Mouse (Mus musculus) layer of hippocampus, adult 9-10 months (tissue): ENCODE measurements at regions not wholly inside any gene's neighbourhood (a gene's known extent, or its start where the extent isn't known, plus 50 kb on each side); places are given as distances from the start of the nearest gene placed in this dataset.
A peak's percentile ranks its signal among the peaks of the same experiment; 100 is the strongest.

ENCODE experiments used
- DNase-seq: peaks from one replicate; pipeline ENCODE4 v3.0.0; 2022; ENCODE audit warnings: low spot score

- DNase-seq = no peak
These were observed 104.1 kb downstream of the Sox9 start for GRCm38 (mm10) chr11:112886139-112886538.

- no peak for DNase-seq
These were observed 107.7 kb downstream of the Sox9 start for GRCm38 (mm10) chr11:112889760-112890159.

DNA sequence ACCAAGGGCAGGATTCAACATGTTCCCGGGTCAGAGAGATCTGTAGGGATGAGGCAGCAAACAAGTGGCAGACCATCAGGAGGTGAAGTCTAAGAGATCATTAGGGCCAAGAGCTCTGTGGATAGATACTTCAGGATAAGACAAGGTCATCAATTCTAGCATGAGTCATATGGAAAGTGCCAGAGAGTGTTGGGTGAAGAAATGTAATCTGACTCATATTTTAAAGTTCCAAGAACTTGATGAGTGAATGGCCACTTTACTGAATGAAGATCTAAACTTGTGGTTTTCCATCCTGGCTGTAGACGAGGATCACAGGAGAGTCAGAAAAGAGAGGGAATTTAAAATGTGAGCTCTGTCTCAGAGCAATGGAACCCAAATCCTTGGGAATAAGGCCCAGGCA, 115.6 kb downstream of the Sox9 start:
- no peak for DNase-seq

DNA sequence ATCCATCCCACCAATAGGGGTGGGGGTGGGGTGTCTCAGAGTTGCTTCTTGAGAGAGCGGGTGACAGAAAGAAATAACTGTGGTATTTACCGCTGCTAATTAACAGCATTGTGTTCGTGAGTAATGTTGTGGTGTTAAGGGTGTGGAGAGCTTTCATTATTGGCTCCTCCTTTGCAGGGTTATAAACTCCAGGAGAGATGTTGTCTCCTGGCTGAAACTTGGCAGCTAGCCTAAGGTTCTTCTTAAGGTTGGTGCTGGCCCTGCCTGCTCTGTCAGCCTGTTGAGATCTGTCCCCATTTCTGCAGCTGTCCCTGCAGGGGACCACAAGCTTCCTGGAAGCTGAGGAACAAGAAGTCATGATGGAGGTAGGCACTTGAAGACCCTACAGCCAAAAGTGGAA, 120.6 kb downstream of the Sox9 start:
- DNase-seq = no peak

DNA sequence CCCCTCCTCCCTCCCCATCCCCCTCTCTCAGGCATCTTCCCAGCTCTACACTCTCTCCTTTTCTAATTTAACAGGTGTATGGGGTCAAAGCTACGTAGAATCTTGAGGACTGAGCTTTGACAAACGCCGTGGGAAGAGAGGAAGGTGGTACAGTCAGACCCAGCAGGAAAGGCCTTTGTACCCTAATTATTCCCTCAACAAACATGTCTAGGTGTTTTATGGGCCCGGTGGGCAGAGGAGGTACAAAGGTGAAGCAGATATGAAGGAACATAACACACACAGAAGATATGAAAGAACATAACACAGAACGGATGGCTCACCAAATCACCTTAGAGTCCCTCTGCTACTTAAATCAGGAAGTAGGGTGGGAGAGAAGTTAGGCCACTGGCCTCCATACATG, 128.3 kb downstream of the Sox9 start:
- DNase-seq = no peak

DNA sequence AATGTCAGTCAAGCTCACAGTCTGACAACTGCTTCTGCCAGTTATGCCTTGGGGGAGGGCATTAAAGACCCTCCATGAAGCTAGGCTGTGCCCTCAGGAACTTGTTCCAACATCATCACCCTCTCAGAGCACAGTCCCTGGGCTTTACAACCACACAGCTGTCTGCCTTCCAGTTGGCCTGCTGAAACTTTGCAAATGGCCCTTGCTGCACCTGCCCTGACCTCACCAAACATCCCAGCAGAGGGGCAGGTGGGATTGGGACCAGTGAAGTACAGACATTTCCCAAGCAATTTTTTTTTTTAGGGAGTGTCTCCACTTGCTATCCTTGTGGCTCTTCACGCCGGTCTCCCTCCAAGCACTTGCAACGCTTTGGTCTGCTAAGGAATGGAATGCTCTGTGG, 130.9 kb downstream of the Sox9 start:
- no peak for DNase-seq

- DNase-seq = no peak
These were observed 134.9 kb downstream of the Sox9 start for GRCm38 (mm10) chr11:112916923-112917322.

- DNase-seq = no peak
These were observed 138.1 kb downstream of the Sox9 start for GRCm38 (mm10) chr11:112920131-112920530.

DNA sequence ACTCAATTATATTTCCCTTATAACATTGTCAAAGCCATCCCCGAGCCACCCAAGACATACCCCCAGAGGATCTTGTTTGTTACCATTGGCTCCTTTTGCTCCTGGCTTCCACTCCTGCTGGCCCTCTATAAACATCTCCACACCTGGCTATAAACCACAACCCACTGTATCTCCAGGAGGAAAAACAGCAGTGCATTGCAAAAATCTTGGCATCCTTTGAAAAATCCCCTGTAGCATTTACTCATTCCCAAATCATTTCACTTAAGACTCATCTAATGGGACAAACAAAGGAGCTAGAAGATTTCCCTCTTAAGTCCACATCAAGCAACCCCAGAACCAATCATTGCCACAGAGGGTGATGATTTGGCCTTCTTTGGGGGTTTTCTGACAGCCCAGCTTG, 142.6 kb downstream of the Sox9 start:
- DNase-seq = no peak

DNA sequence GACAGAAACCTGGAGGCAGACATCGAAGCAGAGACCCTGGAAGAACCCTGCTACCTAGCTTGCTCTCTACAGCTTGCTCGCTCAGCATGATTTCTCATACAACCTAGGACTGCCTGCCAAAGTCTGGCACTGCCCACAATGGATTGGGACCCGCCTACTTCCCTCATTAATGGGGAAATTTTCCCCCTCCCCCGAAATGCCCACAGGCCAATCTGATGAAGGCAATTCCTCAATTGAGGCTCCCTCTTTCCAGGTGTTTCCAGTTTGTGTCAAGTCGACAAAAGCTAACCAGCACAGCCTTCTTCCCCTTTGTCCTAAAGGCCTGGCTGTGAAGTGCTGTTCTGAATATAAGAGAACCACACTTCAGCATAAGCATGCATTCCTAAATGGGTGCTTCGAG, 143.1 kb downstream of the Sox9 start:
- DNase-seq = no peak

- peak; percentile 12 for DNase-seq
These were observed 144.5 kb downstream of the Sox9 start for GRCm38 (mm10) chr11:112926330-112927025.

DNA sequence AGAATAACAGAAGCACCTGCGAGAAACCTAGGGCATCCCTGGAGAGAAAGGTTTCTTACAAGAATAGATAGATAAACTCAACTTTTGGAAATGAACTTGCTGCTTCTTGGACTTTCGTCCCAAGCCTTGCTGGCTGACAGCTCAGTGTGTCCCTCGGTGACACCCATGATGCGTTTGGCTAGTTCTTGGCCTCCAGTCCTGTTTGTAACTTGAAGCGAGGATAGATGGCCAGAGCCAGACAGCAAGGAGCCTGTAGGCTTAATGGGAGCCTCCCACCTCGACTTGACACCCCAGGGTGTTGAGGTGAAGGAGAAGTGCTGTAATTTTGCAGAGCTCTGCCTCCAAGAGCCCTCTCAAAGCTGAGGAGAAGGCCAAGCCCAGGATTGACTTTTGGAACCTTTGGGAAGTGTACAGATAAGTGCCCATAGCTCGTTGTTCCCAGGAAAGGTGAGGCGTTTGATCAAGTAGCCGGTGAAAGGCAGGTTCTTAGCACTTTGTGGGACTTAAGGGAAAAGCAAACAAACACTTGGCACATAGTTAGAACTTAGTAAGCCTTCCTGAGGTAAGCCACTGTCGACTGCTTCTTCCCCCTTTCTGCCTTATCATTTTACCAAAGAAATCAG, 148.3 kb downstream of the Sox9 start:
- no peak for DNase-seq

DNA sequence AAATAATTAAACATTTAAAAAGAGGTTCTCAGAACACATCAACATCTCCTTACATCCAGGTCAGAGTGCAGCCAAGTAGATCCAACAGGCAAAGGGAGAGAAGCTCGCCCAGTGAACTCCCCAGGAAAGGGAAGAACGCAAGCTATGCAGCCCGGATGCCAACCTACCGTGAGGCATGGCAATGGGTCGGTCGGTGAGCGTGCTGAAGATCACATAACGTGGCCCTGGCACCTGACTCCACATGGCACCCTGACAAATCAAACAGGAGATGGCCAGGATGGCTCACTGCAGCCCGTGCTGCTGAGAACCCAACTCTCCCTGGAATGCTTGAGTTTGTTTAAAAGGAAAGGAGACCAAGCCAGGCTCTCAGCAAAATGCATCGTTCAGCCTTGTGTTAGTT, 156.0 kb downstream of the Sox9 start:
- DNase-seq = no peak

GRCm38 (mm10) chr11:112951421-112951820, 169.4 kb downstream of the Sox9 start:
- no peak for DNase-seq

DNA sequence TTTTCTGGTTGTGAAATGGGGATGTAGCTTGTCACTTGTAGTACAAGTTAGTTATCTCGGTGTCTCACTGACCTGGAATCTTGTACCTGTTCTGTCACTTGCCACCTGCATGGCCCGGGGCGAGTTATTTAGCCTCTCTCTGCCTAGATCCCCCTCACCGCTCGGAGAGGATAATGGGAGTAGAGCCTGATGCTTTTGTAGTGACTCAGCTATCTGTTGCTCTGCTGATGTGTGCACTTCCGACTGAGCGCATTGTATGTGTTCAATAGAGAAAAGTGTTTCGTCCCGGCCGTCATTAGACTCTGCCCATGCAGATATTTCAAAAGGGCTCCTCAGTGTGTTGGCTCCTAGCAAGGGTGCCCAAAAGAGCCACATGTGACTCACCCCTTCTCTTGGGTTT, 170.3 kb downstream of the Sox9 start:
- no peak for DNase-seq

DNA sequence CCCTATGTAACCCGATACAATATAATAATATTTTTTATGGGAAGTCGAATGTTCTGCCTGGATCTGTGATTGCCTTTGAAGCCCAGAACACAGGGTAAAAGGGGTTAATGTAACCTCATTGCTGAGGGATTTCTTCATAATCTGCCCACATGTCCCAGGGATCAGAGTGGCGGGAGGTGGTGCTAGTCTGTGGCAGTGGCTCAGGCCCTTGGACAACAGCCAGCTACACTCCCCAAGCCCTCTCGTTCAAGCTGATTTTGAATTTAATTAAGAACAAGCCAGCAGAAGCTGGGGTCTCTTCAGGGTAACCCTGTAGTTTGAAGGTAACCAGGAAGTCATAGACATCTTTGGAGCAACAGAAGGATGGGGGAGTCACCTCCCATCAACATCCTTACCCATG, 171.5 kb downstream of the Sox9 start:
- no peak for DNase-seq

DNA sequence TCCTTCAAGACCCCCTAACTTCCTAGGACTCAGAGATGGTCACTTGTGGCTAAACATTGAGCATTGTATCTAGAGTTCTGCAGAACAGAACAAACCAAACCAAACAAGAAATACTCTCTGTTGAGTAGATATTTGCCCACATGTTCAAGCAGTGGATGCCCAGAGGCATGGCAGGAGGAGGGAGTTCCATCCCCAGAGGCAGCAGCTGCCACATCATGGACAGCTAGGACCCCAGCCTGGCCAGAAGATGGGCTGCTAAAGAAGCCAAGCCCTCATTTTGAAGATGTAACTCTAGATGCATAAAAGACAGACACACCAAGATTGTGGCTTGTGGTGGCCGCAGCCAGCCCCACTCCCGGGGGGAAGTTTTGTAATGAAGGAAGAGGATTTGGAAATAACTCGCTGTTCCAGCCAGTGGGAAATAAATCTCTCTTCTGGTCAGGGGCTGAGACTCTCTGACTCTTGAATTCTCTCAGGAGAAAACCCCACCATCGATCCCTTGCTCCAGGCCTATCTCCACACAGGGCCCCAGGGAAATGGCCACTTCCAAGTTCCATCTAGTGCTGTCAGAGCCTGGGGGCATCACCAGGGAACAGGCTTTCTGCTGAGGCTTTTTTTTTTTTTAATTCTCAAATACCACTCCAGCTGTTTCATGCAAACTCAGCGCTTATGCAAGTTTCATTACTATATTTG, 174.9 kb downstream of the Sox9 start:
- DNase-seq = no peak

- no peak for DNase-seq
These were observed 177.6 kb downstream of the Sox9 start for GRCm38 (mm10) chr11:112959609-112960008.

DNA sequence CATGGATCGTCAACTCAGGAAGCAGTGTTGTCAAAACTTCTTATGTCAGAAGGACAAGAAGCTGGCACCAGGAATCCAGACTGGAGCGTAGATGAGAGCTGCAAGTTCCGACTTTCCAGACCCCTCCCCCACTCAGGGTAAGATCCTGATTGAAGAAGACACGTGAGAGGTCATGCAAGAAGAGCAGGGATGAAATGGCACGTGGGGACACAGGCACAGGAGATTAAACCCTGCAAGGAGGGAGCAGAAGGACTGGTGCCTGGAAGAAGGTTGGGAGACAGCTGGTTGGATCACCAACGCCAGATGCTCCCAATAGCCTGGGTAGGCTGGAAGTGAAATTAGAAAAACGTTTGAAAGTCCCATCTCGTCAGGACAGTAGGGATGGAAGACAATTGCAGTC, 191.3 kb downstream of the Sox9 start:
- no peak for DNase-seq

DNA sequence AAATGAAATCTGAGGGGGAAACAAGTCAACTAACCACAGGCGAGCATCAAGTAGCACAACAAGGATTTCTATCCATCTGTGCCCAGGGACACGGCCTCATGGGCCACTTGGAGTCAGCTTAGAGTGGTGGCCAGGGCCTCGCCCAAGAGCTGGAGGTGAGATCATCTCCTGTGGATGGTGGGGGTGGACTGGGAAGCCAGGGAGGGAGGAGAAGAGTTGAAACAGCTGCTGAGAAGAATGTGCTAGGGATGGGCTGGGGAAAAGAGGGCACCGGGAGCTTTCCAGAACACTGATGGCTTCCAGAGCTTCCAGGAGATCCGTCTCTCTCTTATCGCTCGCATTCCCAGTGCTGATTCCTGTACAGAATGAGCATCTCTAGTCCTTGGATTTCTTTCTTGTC, 192.9 kb downstream of the Sox9 start:
- no peak for DNase-seq

- DNase-seq = no peak
These were observed 195.1 kb downstream of the Sox9 start for GRCm38 (mm10) chr11:112976914-112977785.

- no peak for DNase-seq
These were observed 196.9 kb downstream of the Sox9 start for GRCm38 (mm10) chr11:112978884-112979283.

DNA sequence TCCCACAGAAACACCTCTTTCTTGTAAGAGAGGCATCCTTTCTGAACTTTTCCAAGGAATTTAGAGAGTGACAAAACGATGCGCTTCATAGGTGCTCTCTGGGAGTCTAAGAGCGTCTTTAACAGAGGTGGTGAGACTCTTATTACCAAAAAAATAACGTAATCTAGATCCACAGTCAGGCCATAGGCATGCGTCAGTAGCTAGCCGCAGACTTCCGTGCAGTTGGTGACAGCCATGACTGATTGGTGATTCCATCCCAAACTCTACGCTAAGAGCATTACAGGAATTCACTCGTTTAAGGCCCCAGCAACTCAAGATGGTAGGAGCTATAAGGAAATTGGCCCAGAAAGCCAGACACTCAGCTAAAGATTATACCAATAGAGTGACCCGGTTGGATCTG, 197.4 kb downstream of the Sox9 start:
- DNase-seq = no peak
